Mouse (Mus musculus): ENCODE results near the gene Csrp3.
A peak's percentile ranks its signal among the peaks of the same experiment; 100 is the strongest.

The Csrp3 gene

GRCm38 (mm10) chr7:48832735-48833134 lies 15.1 kb downstream of the Csrp3 start:
- DNase-seq (ENCODE audit: inconsistent age in 2 of 2, low spot score in 1 of 2), result no peak

GRCm38 (mm10) chr7:48830395-48830794 lies 17.4 kb downstream of the Csrp3 start:
- DNase-seq (ENCODE audit: inconsistent age in 2 of 2, low spot score in 1 of 2), result no peak

GRCm38 (mm10) chr7:48829177-48829910 lies 18.5 kb downstream of the Csrp3 start:
- DNase-seq (ENCODE audit: inconsistent age in 2 of 2, low spot score in 1 of 2), result no peak

GRCm38 (mm10) chr7:48825170-48825569 lies 22.7 kb downstream of the Csrp3 start:
- DNase-seq (ENCODE audit: inconsistent age in 2 of 2, low spot score in 1 of 2), result no peak

GRCm38 (mm10) chr7:48824671-48825070 lies 23.2 kb downstream of the Csrp3 start:
- DNase-seq (ENCODE audit: inconsistent age in 2 of 2, low spot score in 1 of 2), result peak; percentile 20 to 78

GRCm38 (mm10) chr7:48823621-48824020 lies 24.2 kb downstream of the Csrp3 start:
- DNase-seq (ENCODE audit: inconsistent age in 2 of 2, low spot score in 1 of 2), result no peak

- DNase-seq (ENCODE audit: inconsistent age in 2 of 2, low spot score in 1 of 2), result no peak
These were observed 26.2 kb downstream of the Csrp3 start for GRCm38 (mm10) chr7:48821654-48822053.

- no peak for DNase-seq (ENCODE audit: inconsistent age in 2 of 2, low spot score in 1 of 2)
These were observed 34.2 kb downstream of the Csrp3 start for GRCm38 (mm10) chr7:48813594-48813993.

GRCm38 (mm10) chr7:48812358-48812757 lies 35.5 kb downstream of the Csrp3 start:
- DNase-seq (ENCODE audit: inconsistent age in 2 of 2, low spot score in 1 of 2), result no peak

- no peak for DNase-seq (ENCODE audit: inconsistent age in 2 of 2, low spot score in 1 of 2)
These were observed 37.2 kb downstream of the Csrp3 start for GRCm38 (mm10) chr7:48810652-48811051.

GRCm38 (mm10) chr7:48806587-48806986 lies 41.2 kb downstream of the Csrp3 start:
- no peak for DNase-seq (ENCODE audit: inconsistent age in 2 of 2, low spot score in 1 of 2)

- DNase-seq (ENCODE audit: inconsistent age in 2 of 2, low spot score in 1 of 2), result no peak
These were observed 44.5 kb downstream of the Csrp3 start for GRCm38 (mm10) chr7:48803381-48803780.

GRCm38 (mm10) chr7:48795130-48795529 lies 52.7 kb downstream of the Csrp3 start:
- DNase-seq (ENCODE audit: inconsistent age in 2 of 2, low spot score in 1 of 2), result no peak

GRCm38 (mm10) chr7:48791412-48791811 lies 56.4 kb downstream of the Csrp3 start:
- DNase-seq (ENCODE audit: inconsistent age in 2 of 2, low spot score in 1 of 2), result no peak

GRCm38 (mm10) chr7:48790117-48790516 lies 57.7 kb downstream of the Csrp3 start:
- no peak for DNase-seq (ENCODE audit: inconsistent age in 2 of 2, low spot score in 1 of 2)

- peak; percentile 93 to 97 for DNase-seq (ENCODE audit: inconsistent age in 2 of 2, low spot score in 1 of 2)
These were observed 58.8 kb downstream of the Csrp3 start, which contains the start of gene Zdhhc13 for GRCm38 (mm10) chr7:48788851-48789572. Gene Zdhhc13 (plus strand): TSS chr7:48789003.

GRCm38 (mm10) chr7:48788348-48788747 lies 59.5 kb downstream of the Csrp3 start:
- DNase-seq (ENCODE audit: inconsistent age in 2 of 2, low spot score in 1 of 2), result no peak

GRCm38 (mm10) chr7:48784773-48785523 lies 62.9 kb downstream of the Csrp3 start:
- no peak for DNase-seq (ENCODE audit: inconsistent age in 2 of 2, low spot score in 1 of 2)

GRCm38 (mm10) chr7:48782432-48782831 lies 65.4 kb downstream of the Csrp3 start:
- DNase-seq (ENCODE audit: inconsistent age in 2 of 2, low spot score in 1 of 2), result no peak
